Mouse (Mus musculus) megakaryocyte progenitor cell, adult 5-6 weeks (primary cell): ENCODE measurements at regions not wholly inside any gene's neighbourhood (a gene's known extent, or its start where the extent isn't known, plus 50 kb on each side); places are given as distances from the start of the nearest gene placed in this dataset.

ENCODE experiments used
- ATAC-seq: replicated peaks from 2 replicates; pipeline ENCODE4 v1.8.0; 2016; ENCODE audit warnings: mild to moderate bottlenecking, moderate TSS enrichment, inconsistent platforms; ENCODE audit not compliant: poor library complexity

DNA sequence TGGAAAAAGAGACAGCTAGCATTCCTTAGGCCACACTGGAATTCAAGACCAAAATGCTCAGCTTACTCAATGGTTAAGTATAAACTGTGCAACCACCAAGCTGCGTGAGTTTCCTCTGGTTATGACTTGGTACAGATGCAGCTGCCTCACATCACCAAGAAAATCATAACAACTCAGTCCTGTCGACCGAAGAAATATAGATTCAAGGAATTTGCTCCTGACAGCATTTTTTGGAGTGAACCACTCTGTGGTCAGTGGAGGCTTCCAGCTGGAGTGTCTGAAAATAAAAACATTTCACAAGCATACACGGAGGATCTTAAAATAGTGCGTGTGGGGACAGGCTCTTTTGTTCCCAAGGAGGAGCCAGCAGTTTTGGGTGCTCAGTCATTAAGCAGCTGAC, 253.8 kb downstream of the Bckdhb start:
- no peak for ATAC-seq

DNA sequence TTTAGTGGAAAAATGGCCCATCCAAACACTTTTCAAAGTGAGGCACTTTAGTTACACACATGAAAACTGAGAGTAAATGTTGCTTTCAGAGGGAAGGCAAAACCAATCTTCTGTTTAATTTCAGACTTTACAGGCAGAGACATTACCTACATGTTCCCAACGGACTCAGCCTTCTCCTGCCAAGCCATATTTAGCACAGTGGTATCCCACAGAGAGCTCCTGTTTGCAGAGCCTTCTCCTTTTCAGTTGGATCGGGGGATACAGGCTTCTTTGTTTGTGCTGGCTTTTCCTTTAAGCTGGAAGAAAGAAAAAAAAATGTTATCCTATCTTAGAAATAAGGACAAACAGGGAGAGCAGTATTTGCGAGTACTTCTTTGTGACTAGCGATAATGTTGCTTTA, 254.3 kb downstream of the Bckdhb start:
- no peak for ATAC-seq

DNA sequence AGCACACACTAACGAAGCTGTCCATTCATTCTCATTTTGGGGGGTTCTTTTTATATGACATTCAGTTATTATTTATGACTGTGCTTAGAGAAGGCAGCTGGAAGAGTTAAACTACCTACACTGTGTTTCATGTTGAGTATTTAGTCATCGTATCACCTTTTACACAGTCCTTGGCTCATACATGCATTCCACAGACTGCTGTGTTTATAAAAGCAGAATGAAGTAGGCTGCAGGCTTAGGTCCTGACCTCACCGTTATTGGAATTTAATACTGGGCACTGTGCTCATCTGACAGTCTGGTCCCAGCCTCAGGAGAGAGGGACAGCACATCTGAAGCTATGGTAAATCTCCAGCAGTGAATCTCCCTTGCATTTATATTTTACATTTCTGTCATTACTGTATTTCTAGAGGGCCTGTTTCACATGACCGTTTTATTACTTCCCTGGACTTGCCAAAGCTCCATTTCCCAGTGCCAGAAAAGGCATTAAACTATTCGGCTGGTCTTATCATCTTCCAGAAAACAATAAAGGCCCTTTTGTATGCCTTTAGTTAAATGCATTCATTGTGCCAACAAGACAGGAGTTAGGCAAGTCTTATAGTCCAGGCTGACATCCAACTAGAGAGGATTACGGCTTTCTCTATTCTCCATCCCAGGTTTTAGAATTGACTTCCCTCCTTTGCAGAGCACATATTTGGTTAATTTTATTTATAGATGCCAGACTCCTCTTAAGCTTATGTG, 258.9 kb downstream of the Bckdhb start:
- no peak for ATAC-seq

DNA sequence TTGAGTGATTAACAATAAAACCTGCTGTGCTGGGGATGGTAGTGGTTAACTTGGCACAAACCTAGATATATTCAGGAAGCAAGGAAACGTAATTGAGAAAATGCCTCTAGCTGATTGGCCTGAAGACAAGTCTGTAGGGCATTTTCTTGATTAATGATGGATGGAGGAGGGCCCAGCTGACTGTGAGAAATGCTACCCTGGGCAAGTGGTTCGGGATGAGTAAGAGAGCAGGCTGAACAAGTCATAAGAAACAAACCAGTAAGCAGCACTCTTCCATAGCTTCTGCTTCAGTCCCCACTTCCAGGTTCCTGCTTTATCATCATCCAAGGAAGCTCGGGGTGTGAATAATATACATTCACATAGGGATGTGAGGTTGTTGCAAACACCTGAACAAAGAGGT, 262.6 kb downstream of the Bckdhb start:
- no peak for ATAC-seq

DNA sequence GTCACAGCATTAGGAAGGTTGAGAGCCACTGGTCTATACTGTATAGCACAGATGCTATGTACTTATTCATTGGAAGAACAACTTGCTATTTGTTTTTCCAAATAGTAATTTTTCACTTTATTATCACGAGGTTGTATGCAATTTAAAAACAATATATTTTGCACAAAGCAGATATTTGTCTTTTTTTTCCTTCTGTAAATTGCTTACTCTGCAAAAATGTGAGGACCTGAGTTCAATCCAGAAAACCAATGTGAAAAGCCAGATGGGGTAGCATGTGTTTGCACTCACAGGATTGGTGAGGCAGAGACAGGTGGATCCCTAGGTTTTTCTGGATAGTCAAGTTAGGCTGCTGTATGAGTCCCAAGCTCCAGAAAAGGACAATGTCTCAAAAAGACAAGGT, 268.5 kb downstream of the Bckdhb start:
- ATAC-seq, result no peak

DNA sequence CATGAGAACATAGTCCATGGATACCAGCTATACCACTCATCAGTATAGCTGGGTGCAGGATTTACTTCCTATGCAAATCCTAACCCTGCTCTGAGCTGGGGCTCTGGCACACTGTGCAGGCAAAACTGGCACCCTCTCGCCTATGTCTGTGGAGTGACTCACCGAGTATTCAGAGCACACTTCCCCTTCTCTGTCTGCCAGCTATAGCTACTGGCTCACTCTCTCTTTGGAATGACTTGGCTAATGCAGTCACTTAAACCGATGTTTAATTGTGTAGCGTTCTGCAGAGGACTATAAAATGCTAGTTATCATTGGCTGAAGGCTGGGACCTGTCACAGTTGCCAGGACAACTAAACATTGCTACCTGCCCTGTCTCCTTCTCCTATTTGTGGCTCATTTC, 269.8 kb downstream of the Bckdhb start:
- ATAC-seq, result no peak

DNA sequence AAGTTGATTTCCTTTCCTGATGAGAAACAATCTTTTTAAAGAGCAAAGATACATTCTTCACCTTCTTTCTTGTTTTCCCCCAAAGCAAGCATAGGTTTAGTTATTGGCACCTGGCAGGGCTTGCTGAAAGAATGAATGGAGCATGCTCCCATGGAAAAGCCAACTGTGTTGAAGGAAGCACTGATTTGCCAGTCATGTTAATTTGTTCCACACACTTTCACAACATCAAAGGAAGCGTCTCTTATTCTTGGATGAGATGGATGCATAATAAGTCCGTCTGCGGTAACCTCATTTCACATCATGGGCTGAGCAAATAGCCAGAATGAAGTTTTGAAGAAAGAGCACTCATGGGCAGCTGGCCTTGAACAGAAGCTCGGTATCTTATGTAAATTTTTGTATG, 270.4 kb downstream of the Bckdhb start:
- no peak for ATAC-seq

DNA sequence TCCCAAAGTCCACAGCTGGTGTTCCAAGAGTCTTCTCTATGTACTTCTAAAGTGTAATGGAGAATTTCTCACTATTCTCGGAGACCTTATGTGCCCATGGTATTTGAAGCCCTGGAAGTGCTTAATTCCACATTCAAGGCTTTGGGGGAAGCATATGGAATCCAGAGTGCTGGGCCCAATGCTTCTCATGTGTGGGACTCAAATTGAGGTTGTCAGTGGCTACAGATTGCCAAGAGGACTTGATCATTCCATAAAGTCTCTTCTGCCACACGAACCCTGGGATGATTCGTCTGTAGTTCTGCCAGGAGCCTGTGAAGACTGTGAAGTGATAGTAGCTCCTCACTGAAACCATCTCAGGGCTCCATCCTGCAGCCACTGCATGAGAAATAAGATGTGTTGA, 275.3 kb downstream of the Bckdhb start:
- ATAC-seq, result no peak

DNA sequence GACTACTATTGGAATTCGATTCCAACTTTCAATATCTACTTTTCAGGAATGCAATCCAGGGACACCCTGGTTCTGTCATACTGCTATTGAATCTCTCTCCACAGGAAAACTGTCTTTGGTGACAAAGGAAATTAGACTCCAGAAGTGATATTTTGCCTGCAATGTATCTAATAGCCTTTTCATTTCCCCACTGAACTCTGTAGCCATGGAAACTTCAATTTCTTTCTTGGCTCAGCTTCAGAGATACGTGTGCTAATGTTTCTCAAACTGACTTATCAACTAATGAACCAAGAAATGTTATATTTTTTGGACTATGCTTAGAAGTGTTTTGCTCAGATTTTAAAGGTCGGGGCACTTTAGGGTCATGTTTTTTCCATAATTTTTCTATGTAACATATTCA, 279.1 kb downstream of the Bckdhb start:
- ATAC-seq, result no peak

DNA sequence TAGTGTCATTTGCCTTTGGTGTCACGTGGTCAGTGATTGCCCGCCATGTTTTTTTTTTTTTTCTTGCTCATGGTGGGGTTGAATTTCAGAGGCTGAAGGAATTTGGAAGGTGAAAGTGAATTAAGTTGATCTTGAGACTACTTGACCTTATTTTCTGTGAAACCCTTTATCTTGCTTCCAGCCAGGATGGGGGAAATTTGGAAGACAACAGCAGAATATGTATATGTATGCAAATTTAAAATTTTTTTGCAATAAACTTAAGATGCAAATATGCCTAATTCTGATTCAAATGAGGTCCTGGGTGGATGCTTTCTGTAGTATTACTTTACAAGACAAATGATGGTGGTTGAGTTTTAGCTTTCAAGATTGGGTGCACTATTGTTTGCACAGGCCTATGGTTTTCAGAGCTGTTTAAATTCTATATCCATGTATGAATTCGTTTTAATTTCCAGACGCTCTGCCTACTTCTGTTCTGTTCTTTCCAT, 315.6 kb downstream of the Bckdhb start:
- no peak for ATAC-seq

DNA sequence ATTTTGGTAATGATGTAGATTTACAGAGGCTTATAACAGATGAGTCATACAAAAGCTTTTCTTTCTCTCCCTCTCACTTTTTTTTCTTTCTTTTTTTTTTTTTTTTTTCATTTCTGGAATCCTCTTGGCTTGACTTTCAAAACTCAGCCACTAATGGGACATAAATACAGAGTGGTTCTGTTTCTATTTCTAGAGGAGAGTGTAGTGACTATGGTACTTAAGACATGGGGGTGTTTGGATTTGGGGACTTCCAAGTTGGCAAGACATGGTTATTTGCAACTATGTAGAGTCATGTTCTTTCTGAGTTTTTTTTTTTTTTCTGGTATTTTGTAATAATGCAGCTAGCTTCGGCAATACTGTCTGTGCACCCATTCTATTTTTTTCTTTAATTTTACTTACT, 324.8 kb downstream of the Bckdhb start:
- ATAC-seq, result no peak

DNA sequence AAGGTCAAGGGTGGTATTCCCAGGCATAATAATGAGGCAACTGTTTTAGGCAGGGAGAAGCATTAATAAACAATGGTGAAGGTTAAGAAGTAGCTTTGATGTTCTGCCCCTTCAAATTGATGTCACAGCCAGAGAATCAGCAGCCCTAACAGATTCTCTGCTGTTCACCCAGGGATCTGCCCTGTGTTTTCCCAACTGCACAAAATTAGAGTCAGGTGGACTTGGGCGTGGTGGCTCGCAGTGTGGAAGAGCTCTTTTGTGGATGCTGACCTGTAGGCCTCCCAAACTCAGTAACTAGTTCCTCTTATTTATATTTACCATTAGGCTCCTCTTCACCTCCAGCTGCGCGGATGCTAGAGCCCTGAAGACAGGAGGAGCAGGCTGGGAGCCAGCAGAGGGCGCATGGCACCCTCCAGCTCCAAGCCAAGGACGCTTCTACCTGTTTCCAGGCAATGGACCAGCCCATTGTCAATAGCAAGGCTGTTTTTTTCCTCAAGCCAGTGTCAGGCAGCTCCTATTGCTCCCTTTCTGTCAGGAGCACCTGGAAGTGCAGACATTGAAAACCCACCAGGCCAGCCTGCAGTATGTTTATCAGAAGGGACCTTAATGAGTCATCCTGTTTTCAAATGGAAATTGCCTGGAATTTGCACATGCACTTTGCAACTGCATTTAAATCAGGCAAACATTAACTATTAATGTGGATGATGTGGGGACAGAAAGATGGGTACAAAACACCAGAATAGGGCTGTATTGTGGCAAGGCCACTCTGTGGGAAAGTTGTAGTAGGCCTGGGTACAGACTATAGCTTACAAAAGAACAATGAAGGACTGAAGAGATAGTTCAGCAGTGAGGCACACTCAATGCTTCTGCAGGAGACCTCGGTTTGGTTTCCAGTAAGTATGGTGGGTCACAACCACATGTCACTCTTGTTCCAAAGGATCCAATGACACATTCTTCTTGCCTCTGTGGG, 328.4 kb downstream of the Bckdhb start:
- peak; percentile 98 for ATAC-seq

DNA sequence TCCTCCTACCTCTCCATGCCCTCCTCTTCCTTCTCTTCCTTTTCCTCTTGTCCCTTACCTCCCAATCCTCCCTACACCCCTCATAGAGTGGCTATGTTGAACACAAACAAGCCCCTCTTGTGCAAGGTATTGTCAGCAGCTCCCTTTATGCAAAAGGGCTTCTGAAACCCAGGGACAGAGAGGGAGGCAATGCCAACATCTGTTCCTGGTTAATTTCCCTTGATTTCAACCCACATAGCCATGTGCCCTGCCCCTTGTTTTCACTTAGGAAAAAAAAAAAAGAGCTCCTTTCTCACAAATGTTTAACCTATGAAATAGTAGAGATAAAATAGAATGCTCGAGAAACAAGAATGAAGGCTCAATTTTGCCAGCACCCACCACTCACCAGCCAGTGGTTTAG, 333.5 kb downstream of the Bckdhb start:
- ATAC-seq, result no peak

DNA sequence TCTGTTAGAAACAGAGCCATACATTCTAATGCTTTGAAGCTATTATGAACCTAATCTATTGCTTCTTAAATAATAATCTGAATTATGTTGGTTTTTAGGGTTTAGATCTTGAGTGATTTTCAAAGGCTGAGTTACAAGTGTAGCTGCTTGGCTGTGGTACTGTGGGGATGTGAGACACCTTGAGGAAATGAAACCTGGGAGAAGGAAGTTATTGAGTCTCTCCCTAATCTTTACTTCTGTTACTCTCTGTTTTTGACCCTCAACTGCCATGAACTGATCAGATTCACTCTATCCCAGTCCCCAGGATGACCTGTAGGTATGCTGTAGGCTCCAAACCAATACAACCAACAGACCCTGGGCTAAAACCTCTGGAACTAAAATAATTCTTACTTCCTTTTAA, 334.8 kb downstream of the Bckdhb start:
- peak; percentile 58 for ATAC-seq

DNA sequence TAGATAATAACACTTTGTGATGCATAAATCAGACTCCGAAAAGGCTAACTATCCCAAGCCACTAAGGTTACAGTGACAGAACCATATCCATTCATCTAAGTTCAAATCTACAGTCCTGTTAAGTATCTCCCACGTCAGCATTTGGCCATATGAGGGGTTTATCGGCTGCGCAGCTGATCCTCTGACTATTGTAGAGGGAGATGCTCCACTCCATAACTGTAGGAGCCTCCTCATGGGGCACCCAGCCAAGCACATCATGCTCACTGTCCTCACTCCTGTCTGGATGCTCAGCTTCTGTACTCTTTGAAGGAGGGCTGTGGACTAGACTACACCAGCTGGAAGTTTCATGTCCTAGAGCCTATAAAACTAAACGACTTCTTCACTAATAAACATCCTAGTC, 337.2 kb downstream of the Bckdhb start:
- ATAC-seq, result no peak

DNA sequence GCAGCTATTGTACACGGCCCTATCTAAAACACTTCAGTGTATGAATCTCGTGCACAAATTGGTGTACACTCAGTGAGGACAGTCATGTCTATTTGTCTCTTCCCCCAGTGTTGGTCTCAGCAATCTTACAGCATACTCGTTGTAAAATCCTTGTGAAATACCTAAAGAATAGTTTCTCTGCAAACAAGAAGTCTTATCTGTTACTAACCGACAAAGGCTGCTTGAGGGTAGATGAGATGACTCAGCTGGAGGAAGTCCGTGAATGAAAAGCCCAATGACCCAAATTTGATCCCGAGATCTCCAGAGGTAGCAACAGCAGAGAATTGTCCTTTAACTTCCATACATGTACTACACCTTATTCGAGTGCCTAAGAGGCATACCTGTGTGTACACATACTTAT, 342.0 kb downstream of the Bckdhb start:
- peak; percentile 60 for ATAC-seq

DNA sequence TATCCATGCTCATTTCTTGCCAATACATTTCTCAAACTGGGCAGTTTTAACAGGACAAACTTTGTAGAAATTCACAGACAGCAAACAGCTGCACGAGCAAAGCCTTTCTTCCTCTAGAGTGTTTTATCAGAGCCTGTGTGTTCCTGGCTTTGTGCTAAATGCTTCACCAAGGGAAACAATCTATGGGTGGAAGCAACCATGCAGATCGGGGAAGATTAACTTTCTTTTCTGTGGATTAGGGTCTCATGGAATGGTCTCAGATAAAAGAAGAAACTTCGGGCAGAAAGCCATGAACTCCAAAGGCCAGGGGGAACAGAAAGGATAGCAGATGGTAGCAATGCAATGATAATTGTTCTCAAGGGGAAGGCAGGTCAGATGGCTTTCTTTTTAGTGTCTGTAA, 349.7 kb downstream of the Bckdhb start:
- ATAC-seq, result no peak

DNA sequence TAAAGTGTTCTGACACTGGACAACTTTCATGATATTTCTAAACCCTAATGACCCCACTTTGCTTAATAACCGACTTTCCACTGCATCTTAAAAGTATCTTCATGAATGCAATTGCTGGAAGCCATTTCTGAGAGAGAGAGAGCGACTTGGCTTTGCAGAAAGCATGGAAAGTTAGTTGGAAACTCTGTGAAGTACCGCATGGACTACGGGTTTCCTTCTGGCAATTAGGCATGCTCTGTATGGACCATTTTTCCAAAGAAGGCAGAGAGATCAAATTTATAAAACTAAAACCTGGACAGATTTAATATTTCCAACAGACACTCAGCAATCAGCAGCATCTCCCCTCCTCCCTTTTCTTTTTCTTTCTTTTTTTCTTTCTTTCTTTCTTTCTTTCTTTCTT, 353.4 kb downstream of the Bckdhb start:
- ATAC-seq, result no peak

DNA sequence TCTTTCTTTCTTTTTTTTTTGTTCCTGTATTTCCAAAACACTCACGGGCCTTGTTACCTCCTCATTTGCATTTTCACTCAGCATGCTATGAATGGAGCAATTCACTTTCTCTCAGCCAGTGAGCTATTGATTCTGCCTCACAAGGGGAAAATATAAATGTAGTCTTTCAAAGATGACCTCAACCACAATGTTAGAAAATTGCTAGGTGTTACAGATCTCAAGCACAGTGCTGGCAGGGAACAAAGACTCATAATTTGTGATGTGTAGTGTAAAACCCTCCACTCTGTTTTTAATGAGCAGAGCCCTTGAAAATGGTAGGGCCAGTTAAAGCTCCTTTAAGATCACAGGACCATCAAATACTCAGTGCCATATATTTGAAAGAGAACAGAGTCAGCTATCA, 353.8 kb downstream of the Bckdhb start:
- ATAC-seq, result no peak

DNA sequence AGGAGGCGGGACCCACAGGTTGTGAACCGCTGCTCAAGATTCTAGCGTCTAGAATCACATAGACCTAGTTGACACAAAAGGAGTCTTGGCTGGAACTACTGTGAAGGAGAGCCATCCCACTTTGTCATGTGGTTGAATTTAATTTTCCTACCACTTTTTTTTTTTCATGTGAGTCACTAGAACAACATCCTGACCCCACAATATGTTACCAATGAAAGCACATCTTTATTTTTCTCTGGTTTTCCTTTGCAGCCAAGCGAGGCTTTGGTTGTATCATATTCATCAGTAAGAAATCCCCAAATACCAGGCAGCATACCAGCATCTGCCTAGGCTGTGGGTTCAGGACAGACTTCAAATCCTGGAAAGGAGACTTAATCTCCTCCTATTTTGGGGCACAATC, 356.0 kb downstream of the Bckdhb start:
- ATAC-seq, result no peak

DNA sequence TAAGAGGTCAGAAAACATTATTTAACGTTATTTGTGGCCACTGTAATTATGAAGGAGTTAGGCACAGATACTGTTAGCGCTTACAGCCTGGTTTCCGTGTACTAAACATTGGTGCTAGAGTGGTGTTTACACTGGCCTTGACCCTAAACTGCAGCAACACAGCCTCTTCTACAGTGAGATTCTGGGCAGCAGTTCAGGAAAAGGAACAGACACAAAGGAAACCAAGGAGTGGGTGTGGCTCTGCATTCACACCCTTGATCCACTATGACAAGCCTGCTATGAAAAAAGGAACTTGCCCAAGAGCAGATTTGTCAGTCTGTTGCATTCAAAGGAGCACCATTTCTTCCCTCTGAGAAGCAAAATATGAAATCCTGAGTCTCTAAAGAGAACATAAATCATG, 356.7 kb downstream of the Bckdhb start:
- peak; percentile 100 for ATAC-seq

DNA sequence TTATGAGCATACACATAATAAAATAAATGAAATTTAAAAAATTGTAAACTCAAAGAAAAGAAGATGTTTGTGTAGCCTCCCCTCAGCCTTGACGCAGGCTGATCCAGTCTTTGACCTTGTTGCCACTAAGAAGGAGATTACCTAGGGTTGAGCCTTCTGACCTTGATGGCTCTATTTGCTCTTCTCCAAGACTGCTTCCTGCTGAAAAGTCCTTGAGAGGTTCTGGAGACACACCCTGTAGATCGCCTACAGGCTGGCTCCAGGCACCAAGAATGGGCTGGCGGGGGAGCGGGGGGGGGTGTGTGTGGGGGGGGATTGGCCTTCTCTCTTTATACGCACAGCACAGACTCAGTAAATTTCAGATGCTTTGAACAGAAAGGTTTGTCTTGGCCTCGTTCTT, 358.4 kb downstream of the Bckdhb start:
- no peak for ATAC-seq
